Mouse (Mus musculus) urinary bladder, postnatal 0 days (tissue): Measurements from ENCODE around the gene Lrrc58. TPM values are rescaled to one million over a fixed set of nuclear protein-coding genes. Genes with fewer than 3 reads are reported as not detected.

Source experiments
- polyA plus RNA-seq: library from polyadenylated mRNA; unstranded; fragments of >200 nt; fragmentation: Nextera tagmentation; extraction: Ambion mirVana; gene quantifications from 2 replicates; pipeline ENCODE4 v1.2.1, GENCODE M21; 2015

The Lrrc58 gene
- 26.7 and 34.7 TPM in 2 replicates for polyA plus RNA-seq

DNA sequence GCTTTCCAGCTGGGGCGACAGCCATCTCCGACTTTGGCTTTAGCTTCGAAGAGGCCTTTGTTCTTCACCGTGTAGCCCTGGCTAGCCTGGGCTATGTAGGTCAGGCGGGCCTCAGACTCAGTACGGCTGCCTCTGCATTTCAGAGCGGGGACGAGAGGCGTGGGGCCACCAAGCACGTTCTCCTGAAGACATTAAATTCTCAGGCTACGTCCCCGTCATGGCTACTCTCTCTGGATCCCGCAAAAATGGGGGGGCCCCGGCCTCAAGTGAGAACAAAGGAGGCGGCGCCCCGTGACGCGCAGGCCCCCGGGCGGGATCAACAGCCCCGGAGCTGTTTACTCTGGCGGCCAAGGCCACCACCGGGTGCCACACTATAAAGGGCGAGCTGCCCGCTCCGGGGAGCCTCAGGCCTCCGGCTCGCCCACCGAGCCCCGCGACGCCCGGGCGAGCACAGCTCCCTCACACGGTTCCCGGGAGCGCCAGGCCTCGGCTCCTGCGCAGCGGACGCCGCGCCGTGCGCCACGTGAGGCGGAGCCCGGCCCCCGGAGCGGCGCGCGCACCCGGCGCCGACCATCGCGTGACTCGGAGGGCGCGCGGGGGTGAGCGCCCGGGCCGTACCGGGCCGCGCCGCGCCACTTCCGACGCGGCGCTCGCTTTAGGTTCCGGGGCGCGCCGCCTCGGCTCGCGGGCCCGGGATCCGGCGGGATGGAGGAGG, at the start of gene Lrrc58:
TSS of gene Lrrc58 (plus strand) at position 599 of the 715 bp plus-strand sequence.

DNA sequence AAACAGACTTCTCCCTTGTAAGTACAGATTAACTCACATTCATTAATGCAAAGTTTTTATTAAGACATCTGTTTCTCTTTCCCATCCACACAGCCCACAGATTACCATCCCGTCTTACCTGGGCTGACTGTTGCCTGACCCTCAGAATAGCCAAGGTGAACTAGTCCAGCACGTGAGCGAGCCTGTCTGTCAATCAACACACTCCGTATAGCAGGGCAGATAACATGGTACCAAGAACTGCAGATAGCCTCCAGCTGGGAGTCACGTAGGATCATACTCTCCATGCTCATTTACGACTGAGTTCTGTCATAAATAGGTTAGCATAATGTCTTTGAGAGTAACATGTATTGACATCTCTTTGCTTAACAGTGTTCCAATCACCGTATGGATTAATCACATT, 7.2 kb upstream of the Lrrc58 start, which contains the start of gene Gm36028:
TSS of gene Gm36028 (minus strand) at position 118 of the 400 bp plus-strand sequence.

DNA sequence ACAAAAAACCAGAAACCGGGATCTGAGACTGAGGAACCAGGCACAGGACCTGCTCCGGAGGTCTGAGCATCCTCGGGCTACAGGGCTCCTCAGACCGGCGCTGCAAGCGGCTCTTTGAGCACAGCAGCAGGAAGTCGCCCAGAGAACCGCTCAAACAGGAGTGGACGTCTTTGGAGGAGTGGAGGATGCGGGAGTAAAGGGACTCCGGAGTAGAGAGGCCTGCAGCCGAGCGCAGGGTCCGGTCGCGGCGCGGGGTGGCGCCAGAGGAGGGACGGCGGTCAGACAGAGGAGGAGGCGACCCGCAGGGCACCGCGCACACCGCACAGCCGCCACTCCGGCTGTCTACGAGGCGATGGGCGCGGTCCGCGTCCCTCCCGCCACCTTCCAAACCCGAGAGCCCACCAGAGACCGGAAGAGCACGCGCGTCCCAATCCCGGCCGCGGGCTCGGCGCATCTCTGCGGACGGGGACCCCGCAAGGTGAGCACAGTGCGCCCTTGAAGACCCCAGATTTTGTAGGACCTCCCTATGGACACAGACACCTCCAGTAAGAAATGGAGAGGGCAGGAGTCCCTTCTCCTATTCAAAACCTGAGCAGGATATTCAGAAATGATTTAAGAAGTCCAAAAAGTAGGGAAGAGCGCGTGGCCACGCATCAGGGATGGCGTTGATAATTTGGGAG, 48.1 kb downstream of the Lrrc58 start, which contains the start of gene Gpr156:
TSS of gene Gpr156 (plus strand) at position 359 of the 680 bp plus-strand sequence.

Other genes starting within 250 kb of the Lrrc58 start
- 76.5 and 94.2 TPM in 2 replicates for gene Ndufb4, start 213.9 kb upstream of the Lrrc58 start, polyA plus RNA-seq
- 499 and 632 TPM in 2 replicates for gene Fstl1, start 91.5 kb upstream of the Lrrc58 start, polyA plus RNA-seq
- not detected in 2 replicates for gene Gm36028, start 7.2 kb upstream of the Lrrc58 start, polyA plus RNA-seq
- 0.12 TPM in 2 replicates for gene Gpr156, start 48.1 kb downstream of the Lrrc58 start, polyA plus RNA-seq
- gene Gsk3b, start 220.6 kb downstream of the Lrrc58 start, polyA plus RNA-seq, result 27.9 and 32.0 TPM in 2 replicates